Comparison of ENCODE assay signal across 8 mouse cellular contexts in genomic region chr9:32709359-32709758, GRCm38 (mm10).
DNase-seq lines count a peak whose midpoint lies in the region; ATAC-seq and TF ChIP-seq lines count a peak whose summit lies in the region.

No protein-coding gene starts in this region.

- ATAC-seq in heart, embryonic 12.5 days (ENCODE audit: insufficient number of reproducible peaks, low FRiP score) = no peak
- peak; percentile 13 for ATAC-seq in activated CD4-positive, CD25-positive, alpha-beta regulatory T cell, adult 4 months
- ATAC-seq in kidney, embryonic 16.5 days (ENCODE audit: low FRiP score, low TSS enrichment) = peak; percentile 53
- no peak for ATAC-seq in hindbrain, embryonic 12.5 days (ENCODE audit: low FRiP score)

- H3K27me3 ChIP-seq in heart, embryonic 12.5 days (replicated peaks) = no peaks in the 10 kb centered on the region
- no peaks in the 10 kb centered on the region for H3K27me3 ChIP-seq in kidney, embryonic 16.5 days (ENCODE audit: insufficient read depth, low read length)
- peaks cover 30% of the 10 kb centered on the region for H3K27me3 ChIP-seq in hindbrain, embryonic 12.5 days

- peak overlapping the region; percentile 73 for H3K27ac ChIP-seq in heart, embryonic 12.5 days (ENCODE audit: poor library complexity, severe bottlenecking)
- H3K27ac ChIP-seq in kidney, embryonic 16.5 days (ENCODE audit: low read length) = peak overlapping the region; percentile 76
- H3K27ac ChIP-seq in hindbrain, embryonic 12.5 days = no peak overlapping the region
- H3K27ac ChIP-seq in left cerebral cortex, adult 2 months = no peak overlapping the region

- H3K9me3 ChIP-seq in heart, embryonic 12.5 days (replicated peaks) = no peaks in the 10 kb centered on the region
- no peaks in the 10 kb centered on the region for H3K9me3 ChIP-seq in kidney, embryonic 16.5 days (ENCODE audit: low read length)
- peaks cover 10% of the 10 kb centered on the region for H3K9me3 ChIP-seq in hindbrain, embryonic 12.5 days (replicated peaks)

- peak overlapping the region; percentile 43; the same call in 1 of the 2 replicates for H3K9ac ChIP-seq in heart, embryonic 12.5 days
- 0 out of 2 replicates have a peak overlapping the region, but pooled peaks have one; percentile 33 for H3K9ac ChIP-seq in kidney, embryonic 16.5 days (replicated peaks; ENCODE audit: low read length)
- H3K9ac ChIP-seq in hindbrain, embryonic 12.5 days = no peak overlapping the region

- H3K4me2 ChIP-seq in heart, embryonic 12.5 days = peak overlapping the region; percentile 40
- peak overlapping the region; percentile 32 for H3K4me2 ChIP-seq in kidney, embryonic 16.5 days (replicated peaks; ENCODE audit: low read depth, low read length)
- no peak overlapping the region for H3K4me2 ChIP-seq in hindbrain, embryonic 12.5 days (replicated peaks)

- peaks cover 11% of the 10 kb centered on the region for H3K36me3 ChIP-seq in heart, embryonic 12.5 days
- H3K36me3 ChIP-seq in kidney, embryonic 16.5 days (ENCODE audit: insufficient read depth, low read length) = no peaks in the 10 kb centered on the region
- H3K36me3 ChIP-seq in hindbrain, embryonic 12.5 days = no peaks in the 10 kb centered on the region

- peaks cover 72% of the 10 kb centered on the region for H3K4me1 ChIP-seq in heart, embryonic 12.5 days (replicated peaks)
- peaks cover 68% of the 10 kb centered on the region for H3K4me1 ChIP-seq in kidney, embryonic 16.5 days (ENCODE audit: insufficient read depth, low read length)
- 0 out of 2 replicates have a peak, but pooled peaks cover 5% of the 10 kb centered on the region for H3K4me1 ChIP-seq in hindbrain, embryonic 12.5 days

- H3K4me3 ChIP-seq in heart, embryonic 12.5 days = no peak overlapping the region
- H3K4me3 ChIP-seq in kidney, embryonic 16.5 days (ENCODE audit: low read length) = no peak overlapping the region
- no peak overlapping the region for H3K4me3 ChIP-seq in hindbrain, embryonic 12.5 days
- no peak overlapping the region for H3K4me3 ChIP-seq in left cerebral cortex, adult 2 months

- no peak for TF ChIP-seq CTCF in left cerebral cortex, adult 2 months (IDR thresholded peaks at IDR 0.05)

- intact Hi-C loops in heart, postnatal 36 days (cut with DNase I) = no loop called here
- intact Hi-C loops in left cerebral cortex, adult 2 months (cut with DNase I) = no loop called here

- DNase-seq in heart, postnatal 36 days = no peak
- peak; percentile 64 for DNase-seq in lung, postnatal 14 days
- no peak for DNase-seq in left cerebral cortex, adult 11 months (ENCODE audit: low spot score)
- DNase-seq in left cerebral cortex, adult 2 months (ENCODE audit: extremely low spot score in 1 of 2, low spot score in 2 of 2) = no peak

- WGBS in heart, embryonic 12.5 days = 2% methylated on average over 5 of the region's 5 CpGs
- 3% methylated on average over 5 of the region's 5 CpGs for WGBS in kidney, embryonic 16.5 days
- WGBS in hindbrain, embryonic 12.5 days = 32% methylated on average over 5 of the region's 5 CpGs

Comparison
In these comparisons a context has a peak if more than half of its experiments do, and no peak if none do; other contexts are left out.
1. ATAC-seq: peak in activated CD4-positive, CD25-positive, alpha-beta regulatory T cell, adult 4 months (single experiment) and kidney, embryonic 16.5 days (single experiment); none in heart, embryonic 12.5 days (single experiment) and hindbrain, embryonic 12.5 days (single experiment).
2. H3K27ac ChIP-seq: peak in heart, embryonic 12.5 days (single experiment) and kidney, embryonic 16.5 days (single experiment); none in hindbrain, embryonic 12.5 days (single experiment) and left cerebral cortex, adult 2 months (single experiment).